Mouse (Mus musculus): ENCODE results near the gene Zfp593. TPM values are rescaled to one million over a fixed set of nuclear protein-coding genes. Genes with fewer than 3 reads are reported as not detected.

The Zfp593 gene
- total RNA-seq, 1 experiment from 2014 or later, result 8.7 TPM

GRCm38 (mm10) chr4:134258354-134258753 lies 13.0 kb upstream of the Zfp593 start:
- ATAC-seq (replicated peaks; ENCODE audit: insufficient number of reproducible peaks, low FRiP score, low TSS enrichment, poor library complexity, severe bottlenecking), result no peak

DNA sequence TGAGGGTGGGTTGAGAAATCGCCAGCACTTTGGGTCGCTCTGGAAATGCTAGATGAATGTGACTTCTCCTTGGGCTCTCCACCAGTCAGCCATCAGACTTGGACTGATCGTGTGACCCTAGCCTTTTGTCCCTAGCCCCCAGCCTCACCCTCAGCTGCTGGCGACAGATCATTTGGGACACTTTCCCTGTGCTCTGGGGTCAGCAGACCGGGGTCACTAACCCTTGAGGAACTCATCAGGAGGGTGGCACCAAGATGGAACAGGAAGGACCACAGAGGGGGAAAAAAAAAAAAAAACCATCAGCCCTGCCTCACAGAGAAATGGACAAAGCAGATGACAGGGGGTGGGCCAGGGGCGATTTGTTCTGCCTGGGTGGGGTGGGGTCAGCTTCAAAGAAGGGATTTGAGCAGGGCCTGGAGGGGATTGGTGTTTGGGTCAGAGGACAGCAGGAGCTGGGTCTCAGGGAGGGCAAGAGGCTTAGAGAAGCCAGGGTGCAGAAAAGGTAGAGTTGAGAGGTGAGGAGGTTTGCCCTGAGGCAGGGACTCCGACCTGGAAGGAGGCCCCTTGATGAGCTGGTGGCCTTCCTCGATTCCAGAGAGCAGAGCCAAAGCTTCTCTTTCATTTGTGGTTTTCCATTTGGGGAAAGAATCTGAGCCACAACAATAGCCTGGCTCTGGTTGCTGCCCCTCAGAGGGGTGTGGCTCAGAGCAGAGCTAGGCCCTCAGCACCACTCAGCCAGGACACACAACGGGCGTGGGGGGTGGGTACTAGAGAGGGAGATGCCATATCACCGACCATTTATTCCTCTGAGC lies 12.0 kb upstream of the Zfp593 start:
- no peak for ATAC-seq (replicated peaks; ENCODE audit: insufficient number of reproducible peaks, low FRiP score, low TSS enrichment, poor library complexity, severe bottlenecking)

- no peak for ATAC-seq (replicated peaks; ENCODE audit: insufficient number of reproducible peaks, low FRiP score, low TSS enrichment, poor library complexity, severe bottlenecking)
Observed at GRCm38 (mm10) chr4:134256407-134257197, 11.2 kb upstream of the Zfp593 start.

- ATAC-seq (replicated peaks; ENCODE audit: insufficient number of reproducible peaks, low FRiP score, low TSS enrichment, poor library complexity, severe bottlenecking), result no peak
Observed at GRCm38 (mm10) chr4:134255854-134256253, 10.5 kb upstream of the Zfp593 start.

DNA sequence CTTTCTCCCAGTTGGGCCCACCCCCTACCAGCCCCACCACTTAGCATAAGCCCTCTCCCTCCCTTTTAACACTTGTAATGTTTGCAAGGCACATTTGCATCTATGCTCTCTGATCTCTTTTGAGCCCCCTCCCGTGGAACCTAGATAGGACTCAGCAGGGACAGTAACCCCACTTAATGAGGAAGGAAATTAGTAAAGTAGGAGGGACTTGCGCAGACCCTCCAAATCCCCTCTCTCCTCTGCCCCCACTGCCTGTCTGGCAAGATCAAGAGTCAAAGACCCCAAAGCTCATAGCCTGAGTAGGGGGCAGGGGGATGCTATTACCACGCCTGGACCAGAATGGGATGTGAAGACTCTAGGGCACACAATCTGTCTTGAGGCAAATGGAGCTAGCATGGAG lies 9.4 kb upstream of the Zfp593 start:
- no peak for ATAC-seq (replicated peaks; ENCODE audit: insufficient number of reproducible peaks, low FRiP score, low TSS enrichment, poor library complexity, severe bottlenecking)

DNA sequence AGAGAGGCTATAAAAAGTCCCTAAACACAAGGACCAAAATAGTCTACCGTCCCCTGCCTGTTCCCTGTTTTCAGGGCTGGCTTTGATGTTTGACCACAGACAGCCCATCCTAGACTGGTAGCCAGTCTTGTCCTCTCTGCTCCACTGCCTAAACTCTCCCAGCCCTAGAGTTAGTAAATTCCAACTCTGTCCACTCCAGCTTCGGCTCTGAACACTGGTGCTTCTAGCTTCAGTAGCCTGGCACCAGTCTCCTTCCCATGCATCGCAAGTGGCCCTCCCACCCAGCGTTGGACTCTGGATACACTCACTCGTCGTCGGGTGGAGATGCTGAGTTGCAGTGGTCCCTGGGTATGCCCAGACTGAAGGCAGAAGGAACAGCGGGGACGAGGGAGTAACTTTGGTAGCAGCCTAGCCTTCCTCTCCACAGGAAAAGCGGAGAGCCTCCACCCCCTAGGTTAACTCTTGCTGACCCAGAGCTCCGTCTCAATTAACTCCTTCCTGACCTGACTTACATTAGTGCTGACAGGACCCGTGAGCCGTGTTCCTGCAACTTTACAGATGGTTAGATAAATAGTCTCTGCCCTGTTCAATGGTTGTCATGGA lies 8.4 kb upstream of the Zfp593 start, which contains the start of gene Grrp1:
TSS of gene Grrp1 (minus strand) at position 385 of the 603 bp plus-strand sequence.
- no peak for ATAC-seq (replicated peaks; ENCODE audit: insufficient number of reproducible peaks, low FRiP score, low TSS enrichment, poor library complexity, severe bottlenecking)

DNA sequence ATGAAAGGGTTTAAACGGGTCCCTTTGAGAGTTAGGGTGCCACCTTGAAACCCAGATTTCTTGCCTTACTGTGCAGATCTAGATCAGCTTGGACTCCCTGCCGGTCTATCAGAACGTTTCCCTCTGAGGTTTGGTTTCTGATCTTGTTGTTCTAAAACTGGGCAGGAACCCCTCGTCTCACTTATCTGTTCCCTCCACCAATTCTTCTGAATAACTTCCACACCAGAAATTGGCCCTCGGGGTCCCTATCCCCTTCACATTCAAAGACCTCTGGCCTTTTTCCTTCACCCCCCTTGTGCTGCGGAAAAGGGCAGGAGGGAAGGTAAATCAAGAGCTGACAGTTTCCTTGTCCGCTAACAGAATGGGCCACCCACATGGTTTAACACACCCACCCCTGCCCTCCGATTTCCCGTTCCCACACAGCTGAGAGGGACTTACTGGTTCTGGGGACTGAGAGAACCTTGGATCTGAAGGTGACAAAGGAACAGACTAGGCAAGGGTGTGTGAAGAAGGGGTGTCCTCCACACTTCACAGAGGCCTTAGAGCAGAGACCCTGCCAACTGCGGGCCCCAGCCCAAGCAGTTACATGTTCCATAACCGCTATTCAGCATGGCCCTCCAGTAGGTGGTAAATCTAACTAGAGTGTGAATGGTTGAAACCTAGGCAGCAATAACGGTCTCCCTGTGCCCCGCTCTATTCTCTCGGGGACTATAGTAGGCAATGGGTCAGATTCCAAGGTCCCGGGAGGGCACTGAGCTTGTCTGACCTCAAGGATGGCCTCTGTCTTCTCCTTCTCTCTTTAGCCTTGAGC lies 7.7 kb upstream of the Zfp593 start:
- ATAC-seq (replicated peaks; ENCODE audit: insufficient number of reproducible peaks, low FRiP score, low TSS enrichment, poor library complexity, severe bottlenecking), result no peak

- no peak for ATAC-seq (replicated peaks; ENCODE audit: insufficient number of reproducible peaks, low FRiP score, low TSS enrichment, poor library complexity, severe bottlenecking)
Observed at GRCm38 (mm10) chr4:134252131-134252910, 6.9 kb upstream of the Zfp593 start.

DNA sequence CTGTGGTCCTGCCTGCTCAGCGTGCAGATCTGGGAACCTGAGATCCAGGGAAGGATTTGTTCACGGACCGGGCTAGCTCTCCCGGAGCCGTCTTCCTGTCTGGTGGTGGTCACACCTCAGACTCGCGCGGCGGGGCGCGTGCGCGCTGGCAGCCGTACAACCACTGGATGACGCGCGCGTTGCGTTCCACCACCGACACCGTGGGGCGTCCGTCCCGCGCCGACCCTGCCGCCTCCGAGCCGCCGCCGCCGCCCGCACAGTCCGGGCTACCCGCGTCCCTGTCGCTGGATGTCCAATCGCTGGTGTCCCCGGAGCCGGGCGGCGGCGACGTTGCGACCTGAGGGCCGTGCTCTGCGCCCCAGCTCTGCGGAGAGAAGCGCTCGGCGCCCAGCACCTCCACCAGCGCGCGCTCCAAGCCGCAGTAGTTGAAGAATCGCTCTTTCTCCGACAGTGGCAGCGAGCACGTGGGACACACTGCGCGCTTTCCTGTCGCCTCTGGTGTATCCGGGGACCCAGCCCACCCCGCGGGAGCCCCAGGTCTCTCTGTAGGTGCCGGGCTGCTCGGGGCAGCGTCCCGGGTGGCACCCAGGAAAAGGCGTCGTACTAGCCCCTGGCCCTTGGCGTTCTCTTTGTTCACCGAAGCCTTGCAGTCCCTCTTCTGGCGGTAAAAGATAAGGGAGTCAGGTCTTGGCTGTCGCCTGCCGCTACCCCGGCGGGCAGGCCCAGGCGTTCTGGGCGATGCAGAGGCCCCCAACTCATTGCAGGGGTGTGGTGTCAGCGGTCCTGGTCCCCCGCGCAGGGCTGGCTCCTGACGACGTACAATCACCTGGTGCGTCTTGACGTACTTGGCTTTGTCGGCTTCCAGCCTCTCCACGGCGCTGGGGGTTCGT lies 6.1 kb upstream of the Zfp593 start:
- ATAC-seq (replicated peaks; ENCODE audit: insufficient number of reproducible peaks, low FRiP score, low TSS enrichment, poor library complexity, severe bottlenecking), result no peak

- ATAC-seq (replicated peaks; ENCODE audit: insufficient number of reproducible peaks, low FRiP score, low TSS enrichment, poor library complexity, severe bottlenecking), result no peak
Observed at GRCm38 (mm10) chr4:134250930-134251240, 5.5 kb upstream of the Zfp593 start.

GRCm38 (mm10) chr4:134250116-134250929 lies 4.9 kb upstream of the Zfp593 start:
- no peak for ATAC-seq (replicated peaks; ENCODE audit: insufficient number of reproducible peaks, low FRiP score, low TSS enrichment, poor library complexity, severe bottlenecking)

GRCm38 (mm10) chr4:134249651-134250050 lies 4.3 kb upstream of the Zfp593 start:
- peak; percentile 38; the same call in 1 of the 2 replicates for ATAC-seq (replicated peaks; ENCODE audit: insufficient number of reproducible peaks, low FRiP score, low TSS enrichment, poor library complexity, severe bottlenecking)

- ATAC-seq (replicated peaks; ENCODE audit: insufficient number of reproducible peaks, low FRiP score, low TSS enrichment, poor library complexity, severe bottlenecking), result no peak
Observed at GRCm38 (mm10) chr4:134246719-134247258, 1.4 kb upstream of the Zfp593 start, which contains the start of gene Gm30191. Gene Gm30191, plus strand, starts transcription at chr4:134246935.

GRCm38 (mm10) chr4:134246256-134246655 lies 864 bp upstream of the Zfp593 start:
- no peak for ATAC-seq (replicated peaks; ENCODE audit: insufficient number of reproducible peaks, low FRiP score, low TSS enrichment, poor library complexity, severe bottlenecking)

- no peak for ATAC-seq (replicated peaks; ENCODE audit: insufficient number of reproducible peaks, low FRiP score, low TSS enrichment, poor library complexity, severe bottlenecking)
Observed at GRCm38 (mm10) chr4:134243516-134244250, 1.7 kb downstream of the Zfp593 start, which contains the start of gene E130218I03Rik. Gene E130218I03Rik, plus strand, starts transcription at chr4:134243662.

All from monocyte, adult 5-6 weeks (primary cell).